Mouse (Mus musculus) T-helper 2 cell (primary cell): ENCODE measurements around the gene Fam92b.

ENCODE experiments used
- in situ Hi-C: fragments of 300-600 bp; cut with MboI, MseI; formaldehyde crosslinking; loops from one replicate; pipeline ENCODE4 v1.15.1; 2025; ENCODE audit warnings: high pct_unique_total_duplicates

Gene Fam92b

GRCm38 (mm10) chr8:120116600-120116999, 60.7 kb downstream of the Fam92b start:
- in situ Hi-C loops, result loop anchor here (10.0 kb wide), 2 partner anchors 562 to 1468 kb away; partner anchors contain the start of gene Mbtps1
